Mouse (Mus musculus): ENCODE data around the gene Ddx25.

The Ddx25 gene

DNA sequence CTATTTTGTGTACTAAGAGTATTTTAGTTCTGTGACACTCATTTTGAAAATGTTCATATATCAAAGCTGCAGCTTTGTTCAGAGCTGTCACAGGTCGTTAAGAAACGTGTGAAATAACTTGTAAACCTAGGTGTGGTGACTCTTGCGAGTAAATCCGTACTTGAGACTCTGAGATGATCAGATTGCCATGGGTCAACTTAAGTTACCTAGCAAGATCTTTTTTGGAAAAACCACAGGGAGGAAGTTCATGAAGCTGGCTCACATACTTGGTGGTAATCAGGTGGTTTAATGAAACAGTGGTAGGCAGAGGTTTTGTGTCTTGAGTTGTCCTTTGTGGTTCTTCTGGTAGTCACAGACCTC, 64.6 kb downstream of the Ddx25 start:
- DNase-seq (ENCODE audit: low spot score): no peak

DNA sequence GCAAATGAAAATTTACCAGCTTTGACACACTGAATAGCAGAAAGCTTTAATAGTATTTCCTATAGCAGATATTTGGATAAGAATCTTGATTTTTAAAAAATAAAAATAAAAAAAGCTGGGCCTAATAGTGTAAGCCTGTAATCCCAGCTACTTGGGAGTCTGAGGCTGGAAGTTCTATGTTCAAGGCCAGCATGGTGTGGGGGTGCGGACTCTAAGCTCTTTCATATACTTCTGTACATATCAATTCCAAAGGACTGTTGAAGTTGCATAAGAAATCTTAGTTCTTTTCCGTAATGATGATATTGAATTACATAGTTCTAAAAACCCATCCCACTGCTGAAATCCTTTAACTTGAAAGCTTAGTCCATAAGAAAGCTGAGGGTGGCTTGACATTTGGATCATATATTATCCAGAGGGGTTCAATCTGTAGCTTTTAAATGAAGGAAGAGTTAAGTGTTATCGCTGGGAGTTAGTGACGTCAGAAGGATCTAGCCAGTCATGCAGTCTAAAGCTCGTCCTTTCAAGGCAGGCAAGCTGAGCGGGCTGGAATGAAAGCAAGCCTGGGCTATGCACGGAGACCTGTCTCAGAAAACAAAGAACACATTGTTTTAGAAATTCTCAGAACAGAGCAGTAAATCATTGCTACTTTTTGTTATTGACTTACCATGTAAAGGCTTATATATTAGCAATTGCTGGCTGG, 65.1 kb downstream of the Ddx25 start:
- no peak for DNase-seq (ENCODE audit: low spot score)

DNA sequence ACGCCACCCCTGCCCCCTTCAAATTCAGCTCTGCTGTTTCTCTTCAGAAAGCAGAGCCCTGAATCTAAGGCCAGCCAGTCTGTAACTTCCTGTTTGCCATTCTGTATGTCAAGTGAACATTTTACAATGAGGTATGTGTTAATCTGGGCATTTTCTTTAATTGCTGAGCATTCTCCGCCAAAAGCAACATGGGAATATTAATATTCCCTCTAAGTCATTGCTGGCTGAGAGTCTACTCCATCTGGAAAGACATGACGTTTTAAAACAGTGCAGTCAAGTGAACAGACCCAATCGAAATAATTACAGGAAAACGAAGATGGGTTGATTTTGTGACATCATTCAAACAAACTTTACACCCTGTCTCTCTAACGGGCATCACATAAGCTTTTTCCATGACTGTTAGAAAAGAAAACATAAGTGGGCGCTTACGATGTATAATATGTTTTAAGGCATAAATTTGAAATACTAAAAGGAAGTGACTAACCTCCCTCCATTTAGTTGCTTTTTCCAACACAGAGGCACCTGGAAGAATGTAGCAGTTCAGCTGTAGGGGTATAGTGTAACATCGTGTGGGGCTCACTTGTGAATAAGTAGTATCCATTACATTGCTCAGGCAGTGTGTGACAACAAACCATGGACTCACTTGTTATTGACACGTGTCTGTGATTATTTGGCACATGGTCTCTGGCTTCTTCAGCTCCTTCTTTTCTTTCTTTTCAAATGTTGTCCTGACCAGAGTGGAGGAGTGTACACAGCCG, 67.0 kb downstream of the Ddx25 start:
- DNase-seq (ENCODE audit: low spot score): no peak

- no peak for DNase-seq (ENCODE audit: low spot score)
These were observed 69.8 kb downstream of the Ddx25 start for GRCm38 (mm10) chr9:35488496-35488895.

All from adipocyte (in vitro differentiated cells).